Mouse (Mus musculus) neural tube, embryonic 14.5 days (tissue): Measurements from ENCODE around the gene 2010111I01Rik. TPM values are rescaled to one million over a fixed set of nuclear protein-coding genes. Genes with fewer than 3 reads are reported as not detected.
"Not testable (repeated sequence)": the region's sequence is repeated elsewhere in the genome, so short reads cannot be mapped to it uniquely, and the experiment has no call there.

Experiments used
- ATAC-seq: fragments of 200-750 bp; cut with Nextera tagmentation; 2 replicates; pipeline ENCODE4 v1.8.0; 2017; ENCODE audit warnings: low read depth, mild to moderate bottlenecking, moderate TSS enrichment, moderate library complexity
- H3K27ac ChIP-seq: fragments of 300-500 bp; sonication (generic); 2 replicates; pipeline ENCODE4 v1.5.1; 2014; ENCODE audit warnings: low read depth, mild to moderate bottlenecking, control low read depth, low read length, moderate library complexity, mixed read lengths
- H3K27me3 ChIP-seq: fragments of 300-500 bp; sonication (generic); 2 replicates; pipeline ENCODE4 v1.6.1; 2014; ENCODE audit warnings: low read length; ENCODE audit not compliant: control insufficient read depth, insufficient read depth
- H3K36me3 ChIP-seq: fragments of 300-500 bp; sonication (generic); 2 replicates; pipeline ENCODE4 v1.6.1; 2014; ENCODE audit warnings: low read length, mixed read lengths; ENCODE audit not compliant: control insufficient read depth, insufficient read depth
- H3K4me1 ChIP-seq: fragments of 300-500 bp; sonication (generic); 2 replicates; pipeline ENCODE4 v1.6.1; 2014; ENCODE audit warnings: low read length; ENCODE audit not compliant: control insufficient read depth, insufficient read depth
- H3K4me2 ChIP-seq: fragments of 300-500 bp; sonication (generic); 2 replicates; pipeline ENCODE4 v1.6.1; 2014; ENCODE audit warnings: mild to moderate bottlenecking, low read depth, low read length, control low read depth
- H3K4me3 ChIP-seq: fragments of 300-500 bp; sonication (generic); 2 replicates; pipeline ENCODE4 v1.5.1; 2014; ENCODE audit warnings: low read depth, low read length, control low read depth, mixed read lengths
- H3K9ac ChIP-seq: fragments of 300-500 bp; sonication (generic); replicated peaks from 2 replicates; pipeline ENCODE4 v1.6.1; 2014; ENCODE audit warnings: low read depth, mild to moderate bottlenecking, control low read depth, low read length, mixed read lengths
- H3K9me3 ChIP-seq: fragments of 300-500 bp; sonication (generic); 2 replicates; pipeline ENCODE4 v1.6.1; 2016; ENCODE audit warnings: low read length; ENCODE audit not compliant: control insufficient read depth
- WGBS: fragments of 180-500 bp; shearing (Covaris S2); extraction: QIAGEN DNeasy Blood & Tissue Kit; methylation state at CpG from one replicate; pipeline ENCODE4 v1.1.7; 2014; 5-methylcytosine and 5-hydroxymethylcytosine counted together
- polyA plus RNA-seq: library from polyadenylated mRNA; unstranded; fragments of >200 nt; fragmentation: Nextera tagmentation; extraction: Ambion mirVana; gene quantifications from 2 replicates; pipeline ENCODE4 v1.2.1, GENCODE M21; 2014

Gene 2010111I01Rik
- polyA plus RNA-seq = 28.8 and 60.2 TPM in 2 replicates

DNA sequence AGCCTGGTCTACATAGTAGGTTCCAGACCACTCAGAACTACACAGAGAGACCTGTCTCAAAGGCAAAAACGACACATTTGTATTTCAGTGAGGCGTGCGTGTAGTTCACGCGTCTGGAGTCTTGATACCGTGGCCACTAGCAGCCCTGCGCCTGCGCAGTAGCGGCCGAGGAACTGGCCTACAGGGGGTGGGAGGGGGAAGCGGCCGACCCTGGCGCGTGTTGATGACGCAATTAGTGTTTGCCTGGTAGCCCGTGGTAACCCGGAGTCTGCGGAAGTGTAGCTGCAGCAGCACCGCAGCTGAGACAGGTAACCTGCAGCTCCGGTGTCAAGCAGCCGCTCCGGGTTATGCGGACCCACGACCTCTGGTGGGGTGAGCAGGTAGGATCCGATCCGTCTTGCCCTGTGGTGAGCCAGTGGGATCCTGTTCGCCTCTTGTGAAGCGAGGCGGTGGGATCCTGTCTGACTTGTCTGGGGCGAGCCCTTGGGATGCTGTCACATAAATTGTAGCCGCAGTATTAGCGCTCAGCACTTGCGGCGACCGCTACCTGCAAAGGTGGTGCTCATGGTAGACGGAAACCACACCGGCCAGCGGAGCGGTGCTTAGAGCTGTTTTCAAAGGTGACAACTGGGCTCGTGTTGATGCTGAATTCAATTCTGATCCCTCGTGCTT lies at the start of gene 2010111I01Rik:
Gene 2010111I01Rik, plus strand, starts transcription at position 254 of the 672 bp plus-strand sequence.
- peak within 1 kb of the TSS; percentile 52 for H3K27ac ChIP-seq
- H3K9ac ChIP-seq = peak within 1 kb of the TSS; percentile 68
- under 1% methylated on average over 41 of the region's 41 CpGs for WGBS
- H3K4me2 ChIP-seq = peak within 1 kb of the TSS; percentile 89
- ATAC-seq = peak; percentile 97
- H3K36me3 ChIP-seq = no peaks in the 10 kb centered on the region
- H3K9me3 ChIP-seq = no peaks in the 10 kb centered on the region
- H3K4me3 ChIP-seq = peak within 1 kb of the TSS; percentile 90
- peaks cover 7% of the 10 kb centered on the region for H3K4me1 ChIP-seq
- no peaks in the 10 kb centered on the region for H3K27me3 ChIP-seq

DNA sequence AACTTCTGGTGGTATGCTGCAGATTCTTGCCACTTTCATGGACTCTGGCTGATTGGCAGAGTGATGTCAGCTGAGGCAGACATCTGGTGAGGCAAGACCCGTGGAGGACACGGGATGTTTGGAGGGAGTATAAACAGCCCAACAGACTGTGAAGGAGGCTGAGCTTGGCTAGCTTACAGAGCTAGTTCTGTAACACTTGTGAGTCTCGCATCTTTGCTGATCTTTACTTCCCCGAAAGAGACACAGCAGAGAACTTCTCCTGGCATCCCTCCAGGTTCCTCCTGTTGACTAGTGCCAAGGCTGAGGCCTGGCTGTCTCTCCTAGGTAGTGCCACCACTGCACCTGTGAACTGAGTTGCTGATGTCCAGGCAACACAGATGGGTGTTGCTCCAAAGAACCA lies 48.0 kb upstream of the 2010111I01Rik start:
- WGBS = 74% methylated on average over 4 of the region's 4 CpGs

DNA sequence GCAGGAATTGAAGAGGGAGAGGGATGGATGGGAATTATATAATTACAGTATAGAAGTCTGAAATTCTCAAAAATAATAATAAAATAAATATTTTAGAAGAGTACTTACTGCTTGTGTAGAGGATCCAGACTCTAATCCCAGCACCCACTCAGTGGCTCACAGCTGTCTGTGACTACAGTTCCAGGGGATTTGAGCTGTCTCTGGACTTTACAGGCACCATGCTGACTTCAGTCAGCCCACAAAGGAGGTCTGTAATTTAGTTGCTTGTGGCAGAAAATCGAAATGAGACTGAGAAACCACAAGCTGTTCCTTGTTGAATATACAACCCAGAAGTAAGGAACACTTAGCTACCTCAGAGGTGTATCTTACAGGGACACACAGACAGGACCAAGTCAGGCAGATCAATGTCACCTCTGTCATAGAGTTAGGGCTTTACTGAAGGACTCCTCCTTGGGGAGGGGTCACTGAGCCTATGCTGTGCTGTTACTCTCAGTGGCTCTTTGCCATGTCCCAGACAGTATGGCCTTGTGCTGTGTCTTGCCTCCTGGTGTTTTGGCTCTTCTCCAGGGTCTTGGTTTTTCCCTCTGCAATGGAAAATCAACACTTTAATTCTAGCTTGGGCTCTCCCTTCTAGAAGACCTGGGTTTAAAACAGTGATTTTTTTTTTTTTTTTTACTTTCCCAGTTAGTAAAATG lies 47.1 kb upstream of the 2010111I01Rik start:
- Histone ChIP-seq H3K27ac (no peak overlapping the region), H3K4me3 (no peak overlapping the region), H3K9ac (no peak overlapping the region), H3K9me3 (no peaks in the 10 kb centered on the region), H3K4me1 (no peaks in the 10 kb centered on the region), H3K4me2 (no peak overlapping the region), H3K27me3 (no peaks in the 10 kb centered on the region), H3K36me3 (no peaks in the 10 kb centered on the region)
- WGBS = 28% methylated on average over 1 of the region's 1 CpGs
- ATAC-seq = peak; percentile 79; the same call in 1 of the 2 replicates

More for the DNA sequence above, 48.0 kb upstream of the 2010111I01Rik start:
- ATAC-seq = no peak
- Histone ChIP-seq H3K36me3 (no peaks in the 10 kb centered on the region), H3K27me3 (no peaks in the 10 kb centered on the region), H3K4me1 (no peaks in the 10 kb centered on the region), H3K4me3 (no peak overlapping the region), H3K9me3 (no peaks in the 10 kb centered on the region), H3K27ac (no peak overlapping the region), H3K9ac (no peak overlapping the region), H3K4me2 (no peak overlapping the region)

DNA sequence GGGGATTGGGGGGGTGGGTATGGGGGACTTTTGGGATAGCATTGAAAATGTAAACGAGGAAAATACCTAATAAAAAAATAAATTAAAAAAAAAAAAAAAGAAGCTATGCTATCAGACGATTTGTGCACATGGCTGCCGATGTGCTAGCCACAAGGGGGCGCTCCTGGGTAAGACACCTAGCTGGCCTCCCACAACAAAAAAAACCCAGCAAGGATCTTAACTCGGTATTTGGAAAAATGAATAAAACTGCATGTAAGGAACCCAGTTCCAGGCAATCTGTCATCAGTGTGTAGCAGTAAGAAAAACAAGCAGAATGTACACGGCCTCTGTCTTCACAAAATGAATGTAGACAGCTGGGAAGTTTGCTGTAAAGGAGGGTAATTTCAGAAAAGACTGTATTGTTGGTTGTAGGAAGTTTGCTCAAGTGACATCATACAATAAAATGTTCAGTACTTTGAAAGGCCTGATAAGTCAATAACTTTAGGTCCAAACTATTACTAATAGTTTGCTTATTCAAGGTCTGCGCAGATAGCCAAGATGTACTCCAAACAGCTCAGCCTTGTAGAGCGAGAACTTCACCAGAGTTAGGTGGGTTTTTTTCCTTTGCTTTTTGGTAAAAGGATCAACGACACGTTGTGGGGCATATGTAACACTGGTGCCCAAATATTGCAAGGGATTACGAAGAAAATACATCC lies 44.9 kb upstream of the 2010111I01Rik start:
- Histone ChIP-seq H3K27me3 (no peaks in the 10 kb centered on the region), H3K27ac (no peak overlapping the region), H3K4me3 (no peak overlapping the region), H3K36me3 (no peaks in the 10 kb centered on the region), H3K4me2 (no peak overlapping the region), H3K9ac (no peak overlapping the region), H3K9me3 (no peaks in the 10 kb centered on the region), H3K4me1 (no peaks in the 10 kb centered on the region)
- 42% methylated on average over 11 of the region's 11 CpGs for WGBS
- peak; percentile 35; the same call in 1 of the 2 replicates for ATAC-seq

DNA sequence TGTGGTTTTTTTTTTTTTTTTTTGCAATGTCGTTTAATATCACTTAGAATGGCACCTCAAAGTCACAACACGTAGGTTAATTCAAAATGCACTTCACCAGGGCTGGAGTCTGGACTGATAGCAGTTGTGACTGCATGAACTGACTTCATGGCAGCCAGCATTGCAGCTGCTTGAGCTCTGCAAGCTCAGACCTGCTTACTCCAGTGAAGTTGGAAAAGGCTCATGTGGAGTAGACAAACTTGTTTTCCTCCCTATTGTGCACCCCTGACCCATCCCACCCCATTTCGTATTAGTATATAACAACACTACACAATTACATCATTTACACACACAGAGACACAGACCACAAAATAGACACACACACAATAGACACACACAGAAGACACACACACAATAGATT lies 42.0 kb upstream of the 2010111I01Rik start:
- H3K9me3 ChIP-seq = no peaks in the 10 kb centered on the region
- H3K27ac ChIP-seq = no peak overlapping the region
- no peak for ATAC-seq
- H3K4me2 ChIP-seq = no peak overlapping the region
- no peak overlapping the region for H3K4me3 ChIP-seq
- H3K4me1 ChIP-seq = no peaks in the 10 kb centered on the region
- H3K36me3 ChIP-seq = no peaks in the 10 kb centered on the region
- H3K27me3 ChIP-seq = no peaks in the 10 kb centered on the region
- WGBS = 84% methylated on average over 3 of the region's 3 CpGs
- no peak overlapping the region for H3K9ac ChIP-seq

DNA sequence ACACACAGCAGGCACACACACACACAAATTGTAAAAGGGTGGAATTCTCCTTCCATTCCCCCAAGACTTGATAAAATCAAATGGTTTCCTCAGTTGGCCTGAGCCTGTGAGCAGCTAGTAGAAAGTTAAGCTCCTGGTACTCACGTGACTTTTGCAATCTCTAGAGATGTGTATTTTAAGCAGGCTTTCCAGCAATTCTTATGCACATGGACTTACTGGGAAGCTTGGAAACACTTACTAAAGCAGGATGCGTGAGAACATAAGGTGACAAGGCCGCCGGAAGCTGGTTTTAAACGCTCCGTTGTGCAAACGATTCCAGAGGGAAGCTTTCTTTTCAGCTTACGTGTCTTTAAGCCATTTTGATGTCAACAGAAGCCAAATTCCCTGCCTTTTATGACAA lies 41.5 kb upstream of the 2010111I01Rik start:
- WGBS = 80% methylated on average over 8 of the region's 8 CpGs
- H3K4me1 ChIP-seq = no peaks in the 10 kb centered on the region

DNA sequence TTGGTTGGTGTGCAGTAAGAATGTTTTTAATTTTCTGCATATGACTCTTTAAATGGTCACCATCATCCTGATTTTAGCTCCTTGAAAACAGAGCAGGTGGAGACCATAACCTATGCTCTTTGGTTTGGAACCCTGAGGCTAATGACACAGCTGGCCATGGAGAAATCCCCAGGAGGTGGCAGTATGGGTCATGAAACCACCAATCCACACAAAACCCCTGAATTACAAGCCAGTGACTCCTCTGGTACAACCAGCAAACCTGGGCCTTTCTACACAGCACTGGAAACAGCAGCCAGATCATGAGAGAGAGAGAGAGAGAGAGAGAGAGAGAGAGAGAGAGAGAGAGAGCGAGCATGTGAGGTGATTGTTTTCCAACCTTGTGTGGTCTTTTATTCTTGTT lies 38.2 kb upstream of the 2010111I01Rik start:
- Histone ChIP-seq H3K4me2 (no peak overlapping the region), H3K27me3 (no peaks in the 10 kb centered on the region), H3K36me3 (no peaks in the 10 kb centered on the region), H3K27ac (no peak overlapping the region), H3K4me1 (no peaks in the 10 kb centered on the region), H3K9ac (no peak overlapping the region), H3K4me3 (no peak overlapping the region), H3K9me3 (no peaks in the 10 kb centered on the region)
- peak; percentile 63; the same call in 1 of the 2 replicates for ATAC-seq
- WGBS = 74% methylated on average over 1 of the region's 1 CpGs

More for the DNA sequence above, 41.5 kb upstream of the 2010111I01Rik start:
- Histone ChIP-seq H3K9me3 (no peaks in the 10 kb centered on the region), H3K27ac (no peak overlapping the region), H3K36me3 (no peaks in the 10 kb centered on the region), H3K9ac (no peak overlapping the region), H3K4me3 (no peak overlapping the region), H3K27me3 (no peaks in the 10 kb centered on the region), H3K4me2 (no peak overlapping the region)
- ATAC-seq = no peak

DNA sequence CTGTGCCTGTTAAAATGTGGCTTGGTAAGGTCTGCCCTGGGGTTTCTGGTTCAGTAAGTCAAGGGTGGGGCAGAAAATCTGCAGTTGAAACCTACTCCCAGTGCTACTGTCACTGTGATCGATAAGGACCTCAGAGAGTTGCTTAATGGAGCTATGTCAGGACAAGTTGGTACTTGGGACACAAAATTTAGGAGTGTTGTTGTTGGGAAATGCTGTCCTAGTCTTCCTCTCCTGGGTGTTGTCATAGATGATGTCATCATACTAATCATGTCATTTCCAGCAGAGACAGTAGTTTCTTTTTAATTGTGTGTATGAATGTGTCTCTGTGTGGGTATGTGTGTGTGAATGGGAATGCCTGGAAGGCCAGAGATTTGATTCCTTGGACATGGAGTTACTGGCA lies 37.2 kb upstream of the 2010111I01Rik start:
- Histone ChIP-seq H3K36me3 (no peaks in the 10 kb centered on the region), H3K4me3 (no peak overlapping the region), H3K4me2 (no peak overlapping the region), H3K27ac (no peak overlapping the region), H3K9ac (no peak overlapping the region), H3K9me3 (no peaks in the 10 kb centered on the region), H3K4me1 (no peaks in the 10 kb centered on the region), H3K27me3 (no peaks in the 10 kb centered on the region)
- 91% methylated on average over 1 of the region's 1 CpGs for WGBS
- ATAC-seq = no peak

DNA sequence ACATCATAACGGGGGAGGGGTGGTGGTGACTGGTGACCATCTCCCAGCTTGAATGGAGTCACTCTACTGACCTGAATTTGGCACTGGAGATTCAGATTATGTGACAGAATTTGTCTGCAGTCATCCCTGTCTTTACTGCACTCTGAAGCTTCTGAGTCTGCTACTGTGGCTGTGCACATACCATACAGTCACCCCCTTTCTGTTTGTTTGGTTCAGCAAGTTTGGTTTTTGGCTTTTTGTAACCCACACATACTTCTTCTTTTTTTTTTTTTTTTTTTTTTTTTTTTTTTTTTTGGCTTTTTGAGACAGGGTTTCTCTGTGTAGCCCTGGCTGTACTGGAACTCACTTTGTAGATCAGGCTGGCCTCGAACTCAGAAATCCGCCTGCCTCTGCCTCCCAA lies 35.5 kb upstream of the 2010111I01Rik start:
- H3K27me3 ChIP-seq, H3K36me3 ChIP-seq, ATAC-seq, H3K9ac ChIP-seq, H3K4me2 ChIP-seq, H3K4me1 ChIP-seq, H3K9me3 ChIP-seq, H3K4me3 ChIP-seq, H3K27ac ChIP-seq: not testable (repeated sequence)
- 96% methylated on average over 3 of the region's 3 CpGs for WGBS
